Mouse (Mus musculus) urinary bladder, postnatal 10 days (tissue): Measurements from ENCODE around the gene Olfm3.

Source experiments
- DNase-seq: peaks from one replicate; pipeline ENCODE4 v3.0.0; 2022; ENCODE audit warnings: low spot score

Gene Olfm3

DNA sequence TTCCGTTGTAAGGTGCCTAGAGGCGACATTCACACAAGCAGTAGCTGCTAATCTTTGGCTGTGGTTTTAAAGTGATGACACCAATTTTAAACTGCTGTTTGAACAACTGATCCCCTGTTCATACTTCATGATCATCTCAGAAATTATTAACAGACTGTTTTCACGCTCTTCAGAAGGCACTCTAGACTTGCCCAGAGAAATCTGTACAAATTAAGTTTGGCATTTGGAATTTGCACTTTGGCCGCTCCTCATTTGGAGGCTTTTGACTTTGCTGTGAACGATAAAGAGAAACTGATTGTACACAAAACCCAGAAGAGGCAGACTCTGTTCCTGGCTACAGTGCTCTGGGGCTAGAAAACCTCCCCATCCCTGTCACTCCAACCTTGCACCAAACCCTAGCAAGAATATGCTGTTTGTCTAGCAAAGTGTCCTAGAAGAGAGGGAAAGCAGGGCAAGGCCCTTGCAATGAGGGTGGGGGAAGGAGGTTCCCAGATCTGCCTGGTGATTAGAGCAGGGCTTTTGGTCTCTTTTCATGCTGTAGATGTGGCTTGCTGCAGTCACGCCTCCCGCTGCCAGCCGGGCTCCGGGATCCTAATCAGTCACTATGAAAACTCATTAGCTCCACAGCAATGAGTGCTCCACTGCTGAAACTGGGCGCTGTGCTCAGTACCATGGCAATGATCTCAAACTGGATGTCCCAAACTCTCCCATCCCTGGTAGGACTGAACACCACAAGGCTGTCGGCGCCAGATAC lies 176.7 kb downstream of the Olfm3 start:
- no peak for DNase-seq

DNA sequence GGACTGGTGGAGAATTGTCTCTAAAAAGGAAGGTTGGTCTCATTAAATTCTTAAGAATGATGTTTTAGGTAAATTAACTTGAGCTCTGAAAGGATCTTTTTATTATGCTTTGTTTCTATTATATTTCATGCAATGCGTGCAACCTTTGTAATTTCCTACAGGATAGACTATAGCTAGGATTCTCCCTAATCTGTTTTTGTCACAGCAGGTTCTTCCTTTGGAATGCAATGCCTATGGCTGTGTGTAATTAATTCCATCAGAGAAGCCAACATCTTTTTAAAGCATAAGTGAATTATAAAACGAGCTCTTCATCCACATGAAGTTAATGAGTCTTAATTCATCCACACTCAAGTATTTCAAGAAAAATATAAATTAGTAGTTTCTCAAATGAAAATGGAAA lies 177.5 kb downstream of the Olfm3 start:
- no peak for DNase-seq

DNA sequence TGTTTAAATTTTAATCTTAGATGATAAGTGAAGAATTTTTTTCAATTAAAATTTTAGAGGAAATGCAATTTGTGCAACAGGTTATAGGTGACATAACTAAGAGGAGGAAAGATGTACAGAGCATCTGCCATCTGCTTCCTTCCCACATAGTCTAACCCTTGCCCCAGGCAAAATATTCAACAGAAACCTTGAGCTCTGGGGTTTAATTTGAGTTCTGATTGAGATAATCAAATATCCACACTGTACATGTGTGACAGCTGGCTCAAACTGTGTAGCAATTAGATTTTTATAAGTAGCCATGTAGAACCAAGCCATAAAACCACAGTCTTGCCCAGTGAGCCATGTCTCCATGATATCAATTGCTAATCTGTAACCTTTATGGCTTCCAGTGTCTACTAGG lies 179.1 kb downstream of the Olfm3 start:
- DNase-seq: no peak

- no peak for DNase-seq
Measured at GRCm38 (mm10) chr3:115088281-115088680, 184.4 kb downstream of the Olfm3 start.

DNA sequence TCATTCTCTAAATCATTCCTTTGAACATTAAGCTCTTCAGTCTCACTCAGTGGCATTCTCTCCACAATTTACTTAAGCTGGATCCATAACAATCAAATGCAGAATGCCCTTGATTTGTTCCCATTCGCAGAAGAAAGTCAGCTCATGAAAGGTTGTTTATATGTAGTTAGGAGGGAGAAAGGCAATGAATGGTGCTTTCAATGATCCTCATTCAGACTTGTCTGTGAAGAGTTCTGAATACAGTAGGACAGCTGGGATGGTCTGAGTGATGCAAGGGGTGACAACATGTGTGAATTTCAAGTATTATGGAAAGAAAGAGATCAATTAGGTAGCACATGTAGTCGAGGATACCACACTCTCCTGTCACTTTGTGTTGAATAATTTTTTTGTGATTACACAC lies 186.8 kb downstream of the Olfm3 start:
- DNase-seq: no peak

DNA sequence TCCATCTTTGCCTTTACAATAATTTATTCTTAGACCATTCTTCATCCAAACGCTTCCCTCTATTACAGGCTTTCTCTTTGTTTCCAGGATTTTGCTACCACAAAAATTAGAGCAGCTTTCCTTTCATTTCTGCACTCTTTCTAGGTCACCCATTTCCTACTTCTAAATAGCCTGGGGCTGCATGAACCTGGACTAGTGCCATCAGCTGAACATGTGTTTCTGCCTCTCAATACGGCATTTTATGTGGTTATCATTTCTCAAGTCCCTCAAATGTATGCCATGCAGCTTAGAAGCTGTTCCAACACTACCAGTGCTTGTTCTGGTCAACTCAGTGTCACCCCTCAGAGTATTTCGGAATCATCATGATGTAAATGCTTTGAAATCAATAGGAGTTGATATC lies 191.6 kb downstream of the Olfm3 start:
- no peak for DNase-seq

DNA sequence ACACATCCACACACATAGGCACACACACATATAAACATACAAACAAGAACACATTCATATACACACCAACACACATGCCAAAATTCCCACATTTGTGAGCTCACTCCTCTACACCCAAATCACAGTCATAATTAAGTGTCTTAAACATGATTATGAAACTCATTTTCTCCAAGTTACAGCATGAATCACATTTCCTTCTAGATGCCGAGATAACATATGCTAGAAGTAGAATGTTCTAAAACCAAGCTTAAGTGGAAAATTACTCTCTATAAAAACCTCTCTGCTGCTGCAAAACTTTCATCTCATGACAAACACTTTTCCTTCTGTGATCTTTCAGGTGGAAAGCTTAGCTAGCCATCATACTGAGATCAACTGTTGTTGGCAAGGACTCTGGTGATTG lies 195.7 kb downstream of the Olfm3 start:
- DNase-seq: no peak

DNA sequence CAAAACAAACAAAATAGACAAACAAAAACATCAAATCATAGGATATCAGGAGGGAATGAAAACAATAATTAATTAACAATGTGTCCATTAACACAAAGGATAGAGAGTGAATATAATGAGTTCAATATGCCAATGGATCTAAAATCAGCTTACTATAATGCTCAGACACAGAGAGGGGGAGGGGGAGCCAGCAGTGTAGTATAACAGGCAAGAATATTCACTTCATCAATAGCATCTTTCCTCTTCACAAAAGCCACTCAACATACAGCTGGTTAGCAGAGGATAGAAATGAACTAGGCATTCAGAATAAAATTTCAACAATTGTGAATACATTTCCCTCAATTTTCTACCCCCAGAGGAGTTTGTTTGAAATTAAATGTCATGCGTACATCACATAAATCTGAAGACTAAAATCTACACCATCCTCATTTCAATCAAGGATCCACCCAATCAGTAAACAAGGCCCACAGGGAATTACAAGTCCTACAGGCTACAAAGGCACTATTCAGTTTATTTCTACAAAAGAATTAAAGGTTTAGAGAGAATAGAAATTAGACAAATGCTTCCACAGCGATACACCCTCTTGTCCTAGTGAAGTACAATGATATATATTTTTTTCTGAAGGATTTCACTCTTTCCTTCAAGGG lies 200.4 kb downstream of the Olfm3 start:
- no peak for DNase-seq

- DNase-seq: no peak
Measured at GRCm38 (mm10) chr3:115104802-115105493, 201.1 kb downstream of the Olfm3 start.

DNA sequence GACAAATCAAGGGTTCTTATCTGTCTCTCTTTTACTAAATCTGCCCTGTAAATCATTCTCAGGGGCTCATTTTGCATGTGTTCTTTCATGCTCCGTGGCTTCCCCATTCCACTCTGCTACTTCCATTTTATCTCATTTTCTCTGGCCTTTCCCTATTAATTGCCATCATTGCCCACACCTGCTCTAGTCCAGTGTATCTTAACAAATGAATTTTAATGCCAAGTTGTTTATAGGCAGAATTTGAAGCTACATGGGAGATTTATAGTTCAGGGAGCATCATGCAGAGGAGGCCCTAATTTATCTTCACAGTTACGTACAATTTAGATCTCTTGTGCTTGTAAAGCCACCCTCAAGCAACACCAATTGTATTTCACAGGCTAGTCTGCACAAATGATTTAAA lies 241.8 kb downstream of the Olfm3 start:
- no peak for DNase-seq

- DNase-seq: no peak
Measured at GRCm38 (mm10) chr3:115146244-115146643, 242.4 kb downstream of the Olfm3 start.

DNA sequence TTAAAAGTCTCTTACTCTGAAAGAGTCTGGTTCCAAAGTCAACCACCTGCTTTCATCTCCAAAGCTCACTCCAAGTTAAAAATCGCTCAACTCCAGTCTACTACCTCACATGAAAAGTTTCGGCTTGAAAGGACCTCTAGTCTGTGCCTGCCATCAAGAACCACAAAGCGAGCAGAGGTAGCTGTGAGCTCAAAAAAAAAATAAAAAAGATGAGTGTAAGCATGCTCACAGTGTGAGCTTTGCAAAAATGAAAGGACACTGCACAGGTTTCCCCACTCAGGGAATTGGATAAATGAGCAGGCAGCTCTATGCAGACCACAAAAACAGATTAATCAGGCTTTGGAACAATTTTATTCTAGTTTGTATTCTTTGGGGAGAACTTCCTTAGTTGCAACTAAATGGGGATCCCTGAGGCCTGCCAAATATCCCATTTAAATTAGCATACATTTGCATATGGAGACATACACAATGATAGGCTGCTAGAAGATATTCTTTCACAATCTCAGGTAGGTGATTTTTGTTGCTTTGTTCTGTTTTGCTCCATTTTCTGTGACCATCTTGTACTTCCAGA lies 255.1 kb downstream of the Olfm3 start:
- DNase-seq: no peak

- DNase-seq: no peak
Measured at GRCm38 (mm10) chr3:115174625-115175024, 270.7 kb downstream of the Olfm3 start.
